Mouse (Mus musculus) B cell, adult 62 days (primary cell): ENCODE measurements around the gene Olfr1463. TPM values are rescaled to one million over a fixed set of nuclear protein-coding genes. Genes with fewer than 3 reads are reported as not detected.

ENCODE experiments used
- total RNA-seq: library from RNA; stranded (reverse); gene quantifications from 4 replicates; pipeline ENCODE4 v1.2.4, GENCODE M21; 2023

Olfr1463 gene
- total RNA-seq: not detected in 4 replicates

DNA sequence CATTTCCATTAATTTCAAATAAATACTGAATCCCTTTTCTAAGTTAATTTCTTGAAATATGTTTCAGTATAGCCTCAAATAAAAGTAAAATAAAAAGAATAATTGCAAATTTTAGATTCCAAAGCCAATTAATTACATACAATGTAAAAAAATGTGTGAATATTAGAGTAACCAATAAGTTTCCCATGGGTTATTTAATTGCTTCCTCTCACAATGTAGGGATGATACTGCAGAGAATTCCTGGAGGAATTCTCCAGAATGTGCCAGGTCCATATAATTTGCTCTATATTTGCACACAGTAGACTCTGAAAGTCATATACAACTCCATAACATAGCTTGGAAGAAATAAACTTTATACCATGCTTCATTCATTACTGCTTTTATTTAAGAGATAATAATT, at the start of gene Olfr1463:
Gene Olfr1463, plus strand, starts transcription at position 301 of the 400 bp plus-strand sequence.

DNA sequence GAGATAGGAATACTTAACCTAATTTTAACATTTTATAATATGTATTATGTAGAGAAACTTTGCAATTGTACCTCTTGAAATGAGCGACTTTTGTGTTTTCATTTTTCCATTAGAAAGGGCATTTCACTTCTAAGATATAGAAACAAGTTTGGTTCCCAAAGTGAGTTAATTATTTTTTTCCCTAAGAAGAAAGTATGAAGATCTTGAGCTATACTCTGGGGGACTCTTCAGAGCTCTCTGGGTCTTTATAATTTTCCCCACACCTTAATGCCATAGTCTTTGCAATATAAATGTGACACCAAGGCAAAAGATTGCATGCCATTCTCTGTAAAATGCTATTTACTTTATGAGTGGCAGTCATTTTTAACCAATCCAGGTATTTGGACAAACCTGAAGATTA, 45.7 kb upstream of the Olfr1463 start, which contains the start of gene Olfr1462:
Gene Olfr1462, plus strand, starts transcription at position 301 of the 400 bp plus-strand sequence.

Other genes starting within 250 kb of the Olfr1463 start
- gene Olfr1451, start 236.3 kb upstream of the Olfr1463 start, total RNA-seq: not detected in 4 replicates
- gene Olfr1453, start 203.0 kb upstream of the Olfr1463 start, total RNA-seq: not detected in 4 replicates
- gene Olfr1454, start 170.7 kb upstream of the Olfr1463 start, total RNA-seq: not detected in 4 replicates
- not detected in 4 replicates for gene Olfr1457, start 133.4 kb upstream of the Olfr1463 start, total RNA-seq
- gene Olfr1458, start 124.6 kb upstream of the Olfr1463 start, total RNA-seq: not detected in 4 replicates
- gene Olfr1459, start 81.8 kb upstream of the Olfr1463 start, total RNA-seq: 0.12 to 0.24 TPM (median 0.19 TPM) in 4 replicates
- gene Olfr1461, start 68.3 kb upstream of the Olfr1463 start, total RNA-seq: not detected in 4 replicates
- gene Olfr1462, start 45.6 kb upstream of the Olfr1463 start, total RNA-seq: not detected in 4 replicates
- not detected in 4 replicates for gene Olfr1465, start 84.2 kb downstream of the Olfr1463 start, total RNA-seq
- gene Olfr1466, start 107.5 kb downstream of the Olfr1463 start, total RNA-seq: not detected in 4 replicates
- gene Olfr1467, start 130.9 kb downstream of the Olfr1463 start, total RNA-seq: not detected in 4 replicates
- gene Olfr1469, start 176.5 kb downstream of the Olfr1463 start, total RNA-seq: not detected in 4 replicates
- gene Olfr1471, start 212.1 kb downstream of the Olfr1463 start, total RNA-seq: not detected in 4 replicates
- gene Olfr1472, start 224.8 kb downstream of the Olfr1463 start, total RNA-seq: not detected in 4 replicates
- not detected in 4 replicates for gene Olfr1474, start 238.2 kb downstream of the Olfr1463 start, total RNA-seq
- gene Olfr1475, start 248.9 kb downstream of the Olfr1463 start, total RNA-seq: not detected in 4 replicates